Mouse (Mus musculus): ENCODE measurements at regions not wholly inside any gene's neighbourhood (a gene's known extent, or its start where the extent isn't known, plus 50 kb on each side); places are given as distances from the start of the nearest gene placed in this dataset.

DNA sequence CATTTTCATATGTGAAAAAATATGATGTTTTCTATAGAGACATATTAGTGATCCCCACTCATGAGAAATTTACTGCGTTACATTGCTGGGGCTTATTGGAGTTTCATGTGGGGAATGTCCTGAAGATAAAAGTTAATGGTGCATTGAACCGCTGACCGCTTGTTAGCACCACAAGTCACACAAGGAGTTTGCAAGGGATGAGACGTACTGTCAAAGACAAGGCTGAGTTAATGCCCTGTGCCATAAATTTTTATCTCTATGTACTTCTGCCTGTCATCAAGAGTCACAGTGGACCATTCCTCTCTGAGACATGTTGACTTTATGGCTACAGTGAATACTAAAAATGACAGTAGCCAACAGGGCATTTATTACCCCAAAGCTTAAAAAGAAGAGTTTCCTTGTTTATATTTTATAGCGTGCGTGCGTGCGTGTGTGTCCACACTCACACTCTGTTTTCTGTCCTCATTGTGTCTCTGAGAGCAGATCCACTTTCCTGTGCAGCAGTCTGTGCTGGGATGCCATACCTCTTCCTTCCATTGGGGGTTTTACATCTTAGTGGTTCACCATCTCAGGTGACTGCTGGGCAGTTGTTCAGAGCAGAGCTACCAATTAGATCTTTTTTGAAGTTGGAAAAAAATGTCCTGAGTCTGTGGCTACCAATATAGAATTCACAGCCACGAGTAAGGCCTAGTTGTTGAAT, 451.4 kb downstream of the 1700129C05Rik start:
- DNase-seq (ENCODE audit: low spot score in 2 of 2): no peak

DNA sequence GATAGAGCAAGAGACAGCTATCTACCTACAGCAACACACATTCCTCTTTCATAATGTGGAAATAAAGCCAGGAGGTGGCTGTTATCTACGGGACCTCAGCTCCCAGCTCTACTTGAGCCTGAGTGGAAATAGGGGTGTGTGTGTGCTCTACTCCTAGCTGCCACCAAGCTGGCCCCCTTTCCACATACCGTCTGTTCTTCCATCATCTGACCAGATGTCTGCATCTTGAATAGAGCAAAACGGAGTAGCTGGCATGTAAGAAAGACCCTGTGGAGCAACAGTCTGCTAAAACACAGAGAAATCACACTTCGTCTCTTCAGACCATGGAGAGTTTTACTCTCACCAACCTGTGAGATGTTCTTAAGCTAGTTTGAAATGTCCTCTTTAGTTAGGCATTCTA, 454.9 kb downstream of the 1700129C05Rik start:
- peak in 1 of 2 experiments; percentile 10 for DNase-seq (ENCODE audit: low spot score in 2 of 2)

DNA sequence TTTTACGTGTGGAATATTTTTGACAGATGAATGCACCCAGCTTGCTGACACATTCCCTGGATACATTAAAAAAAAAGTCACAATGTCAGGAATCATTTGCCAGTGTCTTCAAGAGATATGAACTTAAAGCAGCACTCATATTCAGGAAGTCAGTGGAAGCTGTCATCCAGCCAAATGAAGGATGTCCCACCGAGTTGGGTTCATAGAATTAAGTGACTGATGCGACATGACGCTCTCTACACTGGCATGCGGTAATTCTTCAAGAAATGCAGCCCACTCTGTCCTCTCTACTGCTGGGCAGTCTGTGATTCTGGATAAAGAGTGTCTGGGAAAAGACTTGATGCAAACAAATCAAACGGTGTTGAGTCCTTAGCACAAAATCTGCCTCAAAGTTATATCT, 463.9 kb downstream of the 1700129C05Rik start:
- no peak for DNase-seq (ENCODE audit: low spot score in 2 of 2)

DNA sequence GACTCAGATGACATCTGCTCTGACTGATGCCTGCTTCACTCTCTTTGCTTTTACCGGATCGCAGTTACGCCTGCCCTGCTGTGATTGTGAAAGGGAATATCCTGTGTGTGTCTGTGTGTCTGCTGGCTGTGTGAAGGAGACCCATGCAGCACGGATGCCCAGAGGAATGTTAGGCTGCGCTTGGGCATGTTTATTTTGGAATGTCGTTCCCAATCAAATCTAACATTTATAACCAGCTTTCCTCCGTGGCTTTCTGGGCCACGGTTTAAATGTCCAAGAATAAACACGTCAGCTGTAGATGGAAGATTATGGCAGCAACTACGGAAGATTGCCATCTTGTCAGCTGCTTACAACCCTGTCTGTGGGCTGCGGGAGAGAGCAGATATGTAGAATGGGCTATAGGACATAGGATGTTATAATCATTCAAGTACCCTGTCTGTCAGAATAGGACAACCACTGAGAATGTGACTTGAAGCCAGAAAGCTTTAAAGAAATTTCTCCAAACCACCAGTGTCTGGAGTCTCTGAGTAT, 464.5 kb downstream of the 1700129C05Rik start:
- no peak for DNase-seq (ENCODE audit: low spot score in 2 of 2)

DNA sequence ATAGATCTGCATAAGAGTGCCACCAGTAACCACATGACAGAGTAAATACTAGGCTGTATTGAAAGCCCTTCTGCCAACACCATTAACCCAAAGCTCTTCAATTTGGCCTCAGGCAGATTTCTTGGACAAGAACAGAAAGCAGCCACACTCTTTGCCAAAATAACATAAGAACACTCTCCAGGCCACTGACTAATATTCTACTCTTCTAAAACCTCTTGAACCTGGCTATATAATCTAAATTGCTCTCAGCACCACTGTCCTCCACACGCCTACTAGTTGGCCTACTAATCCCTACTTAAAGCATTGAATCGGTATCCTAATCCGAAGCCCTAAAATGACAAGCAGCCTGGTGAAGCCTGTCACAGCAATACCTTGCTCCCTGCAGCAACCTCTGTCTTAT, 467.5 kb downstream of the 1700129C05Rik start:
- DNase-seq (ENCODE audit: low spot score in 2 of 2): no peak

DNA sequence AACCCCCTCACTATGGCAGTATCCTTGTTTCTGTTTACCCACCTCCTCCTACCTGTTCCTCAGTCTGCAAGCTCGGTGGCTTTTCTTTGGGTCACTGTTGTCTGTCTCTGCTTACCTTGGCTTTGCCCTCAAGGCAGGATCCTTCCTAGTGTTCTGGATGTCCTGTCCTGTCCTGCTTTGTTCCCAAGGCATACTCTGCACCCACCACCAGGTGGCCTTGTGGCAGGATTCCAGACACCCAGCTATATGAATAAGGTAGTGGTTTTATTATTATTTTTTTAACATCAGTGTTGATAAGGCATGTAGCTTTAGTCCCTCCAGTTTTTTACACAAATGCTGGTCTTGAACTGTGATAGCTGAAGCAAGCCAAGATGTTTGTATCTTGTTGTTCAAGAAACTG, 478.7 kb downstream of the 1700129C05Rik start:
- no peak for DNase-seq (ENCODE audit: low spot score in 2 of 2)

DNA sequence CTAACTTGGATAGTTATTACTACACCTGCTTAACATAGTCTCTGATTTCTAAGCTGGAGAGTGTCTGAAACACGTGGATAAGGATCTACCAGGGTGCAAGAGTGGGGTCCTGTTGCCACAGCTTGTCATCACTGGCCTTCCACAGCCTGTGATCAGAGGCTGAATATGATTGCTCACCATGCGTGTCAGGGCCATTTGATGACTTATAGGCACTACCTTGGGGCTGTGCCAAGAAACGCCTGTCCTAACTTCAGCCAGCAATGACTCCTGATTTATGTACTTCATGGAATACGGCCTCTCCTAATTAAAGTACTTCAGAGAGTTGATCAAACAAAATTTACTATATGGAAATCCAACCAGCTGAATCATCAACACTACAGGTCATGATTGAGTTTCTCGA, 480.1 kb downstream of the 1700129C05Rik start:
- DNase-seq (ENCODE audit: low spot score in 2 of 2): no peak

DNA sequence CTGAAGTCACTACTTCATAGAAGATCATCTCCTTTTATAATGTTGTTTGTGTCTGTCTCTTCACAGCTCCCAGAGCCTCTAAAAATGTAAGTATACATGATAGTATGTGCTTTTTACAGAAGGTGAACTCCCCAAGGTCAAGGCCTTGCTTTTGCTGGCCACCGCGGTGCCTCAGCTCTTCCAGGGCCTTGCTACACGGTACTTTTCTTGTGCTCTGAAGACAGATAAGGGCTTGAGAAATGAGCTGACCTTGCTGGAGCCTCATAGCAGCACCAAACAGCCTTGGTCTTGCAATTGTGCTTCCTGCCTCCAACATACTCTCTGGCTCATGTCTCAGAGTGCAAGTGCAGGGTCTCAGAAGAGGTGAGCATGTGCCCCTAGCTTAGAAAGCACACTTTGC, 481.3 kb downstream of the 1700129C05Rik start:
- no peak for DNase-seq (ENCODE audit: low spot score in 2 of 2)

DNA sequence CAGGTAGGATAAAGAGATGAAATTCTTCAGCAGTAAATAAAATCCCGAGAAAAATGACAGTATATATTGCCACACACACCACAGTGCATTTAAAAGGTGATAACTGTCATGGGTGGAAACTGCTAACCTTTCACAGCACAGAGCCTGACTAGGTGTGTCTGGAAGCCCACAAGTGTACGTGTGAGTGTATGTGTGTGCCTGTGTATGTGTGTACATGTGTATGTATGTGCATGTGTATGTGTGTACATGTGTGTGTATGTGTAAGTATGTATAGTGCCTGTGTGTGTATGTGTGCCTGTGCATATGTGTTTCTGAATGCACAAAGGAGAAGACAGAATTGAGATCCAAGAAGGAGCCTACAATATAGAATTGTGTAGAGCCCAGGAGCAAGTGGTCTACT, 485.4 kb downstream of the 1700129C05Rik start:
- no peak for DNase-seq (ENCODE audit: low spot score in 2 of 2)

DNA sequence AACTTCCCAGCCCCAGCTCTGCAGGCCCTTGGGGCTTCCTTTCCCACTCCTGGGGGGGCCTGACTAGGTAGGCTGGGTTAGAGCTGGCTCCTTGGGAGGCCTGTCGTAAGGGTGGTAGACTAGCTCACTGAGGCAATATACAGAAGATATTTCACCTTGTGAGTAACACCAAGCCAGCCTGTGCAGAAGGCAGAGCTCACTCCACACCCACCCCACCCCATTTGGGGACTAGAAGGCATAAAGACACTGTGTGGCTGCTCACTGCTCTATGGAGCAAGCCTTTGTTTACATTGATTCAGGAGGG, 485.8 kb downstream of the 1700129C05Rik start:
- DNase-seq (ENCODE audit: low spot score in 2 of 2): no peak

DNA sequence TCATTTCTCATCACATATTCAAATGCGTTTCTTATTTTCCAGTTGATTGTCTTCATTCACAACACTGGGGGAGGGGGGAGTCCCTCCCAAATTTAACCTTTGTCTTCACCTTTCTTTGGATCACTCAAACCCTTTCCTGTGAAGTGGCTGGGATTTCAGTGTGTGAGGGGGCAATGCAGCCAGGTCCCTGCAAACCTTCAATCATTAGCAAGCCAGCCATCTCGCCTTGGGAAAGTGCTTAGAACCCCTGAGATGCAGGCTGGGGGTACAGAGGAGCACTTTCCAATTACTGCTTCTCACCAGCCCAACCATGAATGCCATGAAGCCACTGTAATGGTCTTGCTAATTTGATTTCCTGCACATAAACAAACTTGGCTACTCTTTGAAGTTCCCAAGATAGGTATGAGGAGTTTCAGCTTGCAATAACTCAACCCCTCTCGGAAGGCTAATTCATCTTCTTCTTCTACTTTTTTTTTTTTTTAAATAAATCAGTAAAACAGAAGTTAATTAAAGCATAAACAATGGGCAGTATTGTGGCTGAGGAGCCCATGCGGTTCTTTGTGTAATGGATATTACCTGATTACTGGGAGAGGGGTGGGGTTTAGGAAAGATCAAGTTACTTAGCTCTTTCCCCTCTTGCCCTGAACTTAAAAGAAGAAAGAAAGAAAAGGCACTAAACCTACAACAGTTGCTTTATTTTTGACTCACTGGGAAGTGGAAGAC, 486.3 kb downstream of the 1700129C05Rik start:
- DNase-seq (ENCODE audit: low spot score in 2 of 2): no peak

DNA sequence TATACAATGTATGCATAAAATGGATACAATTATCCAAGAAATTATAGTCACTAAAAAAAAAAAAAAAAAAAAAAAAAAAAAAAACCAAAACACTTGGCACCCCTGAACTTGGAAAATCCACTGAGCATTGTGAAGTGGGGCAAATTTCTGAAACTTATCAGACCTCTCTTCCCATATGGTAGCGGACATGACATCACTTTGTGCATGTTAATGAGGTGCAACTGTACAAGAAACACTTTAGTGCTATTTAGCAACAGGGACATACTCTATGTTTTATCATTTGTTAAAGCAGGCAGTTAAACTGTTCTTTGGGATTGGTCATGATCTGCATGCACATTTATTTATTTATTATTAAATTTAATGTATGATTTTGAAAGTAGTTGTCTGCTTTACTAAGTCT, 489.7 kb downstream of the 1700129C05Rik start:
- DNase-seq (ENCODE audit: low spot score in 2 of 2): no peak

DNA sequence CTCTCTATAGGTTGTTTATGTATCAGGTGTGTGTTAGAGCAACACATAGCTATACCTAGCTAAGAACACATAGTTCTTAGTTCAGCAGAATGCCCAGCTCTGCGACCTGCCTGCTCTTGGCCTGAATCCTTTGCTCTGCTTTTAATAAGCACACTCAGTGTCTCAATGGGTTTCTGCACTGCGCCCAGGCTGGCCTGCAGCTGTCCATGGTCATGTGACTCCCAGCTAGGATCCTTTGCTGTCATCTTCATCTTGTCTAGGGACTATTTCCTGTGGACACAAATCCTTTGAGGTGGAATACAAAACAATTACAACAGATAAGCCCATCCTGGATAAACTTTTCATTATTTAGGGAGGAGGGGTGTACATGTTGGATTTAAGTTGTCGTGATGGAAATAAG, 490.7 kb downstream of the 1700129C05Rik start:
- DNase-seq (ENCODE audit: low spot score in 2 of 2): no peak

DNA sequence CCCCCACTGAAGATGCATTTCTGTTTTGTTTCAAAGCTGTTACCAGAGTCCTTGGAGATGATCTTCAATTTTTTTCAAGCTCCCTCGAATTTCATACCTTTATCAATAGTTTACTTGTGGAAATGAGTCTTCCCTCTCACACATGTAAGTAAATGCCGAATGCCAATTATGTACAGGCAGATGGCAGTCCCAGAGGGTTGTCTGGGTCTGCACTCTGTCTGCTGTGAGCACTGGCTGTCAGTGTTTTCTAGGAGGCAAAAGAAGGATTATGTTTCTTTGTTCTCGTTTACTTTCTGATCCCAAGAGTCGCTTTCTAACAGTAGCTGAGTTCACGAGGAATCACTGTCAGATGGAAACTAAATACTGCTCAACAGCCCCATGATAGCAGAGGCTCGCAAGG, 491.5 kb downstream of the 1700129C05Rik start:
- no peak for DNase-seq (ENCODE audit: low spot score in 2 of 2)

DNA sequence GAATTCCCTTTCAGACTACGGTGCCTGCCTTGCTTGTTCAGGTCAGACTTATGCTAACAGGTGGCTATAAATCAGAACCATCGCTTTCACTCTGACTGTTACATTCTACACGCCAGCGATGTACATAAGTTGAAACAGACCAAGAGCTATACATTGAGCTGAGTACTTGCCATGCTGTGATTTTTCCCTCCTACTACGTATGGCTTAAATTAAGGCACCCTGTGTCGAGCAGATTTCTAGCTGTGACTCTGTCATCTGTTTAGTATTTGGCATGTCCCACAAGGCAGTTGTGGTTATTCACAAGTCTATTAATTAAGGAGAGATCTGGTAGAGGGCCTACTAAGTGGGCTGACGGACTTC, 504.4 kb downstream of the 1700129C05Rik start:
- DNase-seq (ENCODE audit: low spot score in 2 of 2): no peak

DNA sequence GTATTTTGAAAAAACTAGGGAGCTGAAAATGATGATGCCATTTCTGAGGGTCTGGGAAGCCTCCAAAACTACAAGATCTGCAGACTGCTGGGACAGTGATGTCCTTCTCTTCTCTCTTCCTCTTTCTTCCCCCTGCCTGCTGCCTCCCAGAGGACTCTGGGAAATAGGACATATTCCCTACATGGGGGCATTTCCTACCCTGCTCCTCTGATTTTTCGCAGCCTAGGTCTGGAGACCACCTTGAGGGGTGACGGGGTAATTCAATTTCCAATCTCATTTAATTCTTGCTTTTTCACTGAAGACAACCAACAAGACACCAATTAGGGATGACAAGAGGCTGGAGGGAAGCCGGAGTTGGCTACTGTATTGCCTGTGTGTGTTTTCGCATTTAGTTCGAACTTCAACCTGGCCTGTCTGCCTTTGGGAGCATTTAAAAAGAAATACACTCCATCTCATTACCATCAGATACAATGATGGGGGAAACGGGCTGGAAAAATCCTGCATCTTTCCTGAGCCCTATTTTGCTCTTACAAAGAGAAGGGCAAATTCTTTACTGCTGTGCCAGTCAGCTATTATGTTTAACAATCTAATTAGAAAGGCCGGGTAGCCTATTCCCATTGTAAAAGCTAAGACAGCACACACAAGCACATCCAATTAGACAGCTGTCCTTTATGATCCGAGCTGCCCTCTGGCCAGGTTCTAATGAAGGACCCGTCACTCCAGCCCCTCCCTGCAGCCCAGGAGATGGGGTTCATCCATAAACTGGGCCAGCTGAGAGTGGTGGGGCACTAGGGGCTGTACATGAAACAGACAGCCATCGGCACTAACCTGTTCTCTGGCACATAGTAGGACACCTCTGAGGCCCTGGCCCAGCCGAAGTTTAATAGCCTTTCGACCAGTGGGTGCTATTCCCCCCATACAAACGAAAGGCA, 505.0 kb downstream of the 1700129C05Rik start:
- no peak for DNase-seq (ENCODE audit: low spot score in 2 of 2)

DNA sequence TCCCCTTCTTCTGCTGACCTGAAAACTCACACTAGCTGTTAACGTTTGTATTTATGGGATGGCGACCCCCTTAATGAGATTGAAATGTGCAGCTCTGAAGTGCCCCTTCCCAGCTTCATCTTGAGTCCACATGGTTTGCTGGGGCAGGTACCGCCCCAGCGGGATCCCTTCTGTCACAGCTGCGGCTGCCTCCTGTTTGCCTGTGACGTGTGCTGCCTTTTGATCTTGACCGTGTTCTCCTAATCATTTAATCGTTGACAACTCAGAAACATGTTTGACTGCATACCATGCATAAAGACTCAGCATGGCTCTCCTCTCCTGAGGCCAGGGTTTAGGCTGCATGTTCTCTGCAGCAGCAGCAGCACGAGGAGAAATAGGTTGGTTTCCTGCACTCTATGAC, 511.5 kb downstream of the 1700129C05Rik start:
- DNase-seq (ENCODE audit: low spot score in 2 of 2): no peak

DNA sequence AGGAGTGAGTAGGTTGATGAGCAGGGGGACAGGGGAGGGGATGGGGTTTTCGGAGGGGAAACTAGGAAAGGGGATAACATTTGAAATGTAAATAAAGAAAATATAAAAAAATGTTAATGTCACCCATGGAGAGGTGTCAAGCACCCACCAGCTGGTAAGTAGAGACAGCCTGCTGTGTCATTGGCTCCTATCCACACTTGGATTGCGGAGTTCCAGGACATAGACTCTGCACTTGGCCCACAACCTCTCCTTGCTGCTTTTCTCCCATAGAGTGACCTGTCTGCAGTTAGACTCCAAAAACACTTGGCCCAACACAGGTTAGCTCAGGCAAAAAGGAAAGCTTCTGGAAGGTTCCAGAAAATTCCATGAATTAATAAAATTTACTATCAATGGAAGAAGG, 514.4 kb downstream of the 1700129C05Rik start:
- DNase-seq (ENCODE audit: low spot score in 2 of 2): no peak

DNA sequence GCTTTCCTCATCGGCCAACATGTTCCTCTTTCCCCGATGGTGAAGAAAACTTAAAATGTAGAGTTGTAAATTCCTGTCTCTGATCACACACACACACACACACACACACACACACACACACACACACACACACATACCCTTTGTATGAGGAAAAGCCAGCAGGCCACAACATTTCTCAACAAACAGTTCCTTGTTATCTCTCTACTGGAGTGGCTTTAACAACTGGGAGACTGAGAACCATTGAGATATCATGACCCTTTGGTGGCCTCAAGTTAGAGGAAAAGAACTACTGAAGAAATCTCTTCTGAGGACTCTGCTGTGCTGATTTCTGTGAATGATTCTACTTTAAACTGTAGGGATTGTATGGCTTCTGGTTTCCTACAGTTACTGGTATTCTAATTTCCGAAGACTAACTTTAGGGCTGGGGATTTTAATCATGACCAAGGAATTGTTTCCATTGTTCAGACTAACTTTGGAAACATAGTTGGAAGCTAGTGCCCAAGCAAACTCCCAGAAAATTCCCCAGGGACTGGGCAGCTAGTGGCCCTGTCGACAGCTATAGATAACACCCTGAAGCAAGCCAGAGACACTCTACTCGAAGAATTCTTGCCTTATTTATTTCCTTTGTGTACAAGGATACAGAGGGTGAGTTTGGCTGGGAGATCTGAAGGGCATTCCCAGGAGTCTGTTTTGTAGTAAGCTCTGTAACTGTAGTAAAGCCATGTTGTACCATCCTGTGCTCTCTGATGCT, 516.0 kb downstream of the 1700129C05Rik start:
- no peak for DNase-seq (ENCODE audit: low spot score in 2 of 2)

DNA sequence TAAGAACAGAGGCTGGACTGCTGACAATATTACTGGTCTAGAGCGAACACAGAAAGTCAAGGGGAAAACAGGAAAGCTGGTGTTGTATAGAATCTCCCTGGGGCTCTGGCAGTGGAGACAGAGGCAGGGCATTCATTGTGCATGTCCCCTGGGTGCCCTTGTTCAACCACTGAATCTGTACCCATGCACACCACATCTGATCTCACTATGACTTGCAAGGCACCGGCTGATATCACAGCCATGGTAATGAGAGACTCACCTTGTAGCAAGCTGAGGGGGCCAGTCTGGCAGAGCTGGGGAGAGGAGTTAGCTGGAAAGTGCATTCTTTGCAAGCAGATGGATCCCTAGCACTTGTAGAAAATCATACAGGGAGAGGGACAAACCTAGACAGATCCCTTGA, 522.5 kb downstream of the 1700129C05Rik start:
- DNase-seq (ENCODE audit: low spot score in 2 of 2): no peak

DNA sequence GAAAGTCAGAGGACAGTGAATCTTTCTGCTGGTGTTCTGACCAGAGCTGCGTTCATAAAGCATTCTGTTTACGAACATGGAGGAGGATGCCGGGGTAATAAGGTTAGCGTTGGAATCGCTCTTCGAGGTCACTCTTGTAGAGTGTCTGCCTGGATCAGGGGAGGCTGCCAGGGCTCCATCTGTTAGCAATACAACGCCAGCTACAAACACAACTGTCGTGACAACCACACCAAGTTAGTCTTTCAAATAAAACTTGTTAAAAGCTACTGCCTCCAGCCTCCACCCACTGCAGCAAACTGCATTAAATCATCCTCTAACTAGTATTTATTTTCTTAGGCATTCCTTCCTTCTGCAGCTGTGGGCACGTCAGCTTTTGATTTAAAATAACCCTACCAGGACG, 525.0 kb downstream of the 1700129C05Rik start:
- no peak for DNase-seq (ENCODE audit: low spot score in 2 of 2)

Data from layer of hippocampus, adult 8-10 months (tissue).